Mouse (Mus musculus) ES-Bruce4 (cell line): ENCODE measurements around the gene Map7d1.

Source experiments
- CTCF ChIP-seq: IDR thresholded peaks from one replicate; pipeline ENCODE4 v1.8.1; 2011; ENCODE audit warnings: low read depth, low read length
- EP300 ChIP-seq: IDR thresholded peaks from 2 replicates; pipeline ENCODE4 v1.6.1; 2011; ENCODE audit warnings: low read depth, low read length; ENCODE audit not compliant: insufficient read depth
- POLR2A ChIP-seq: IDR thresholded peaks from one replicate; pipeline ENCODE4 v1.8.1; 2011; ENCODE audit warnings: low read length; ENCODE audit not compliant: insufficient read depth

DNA sequence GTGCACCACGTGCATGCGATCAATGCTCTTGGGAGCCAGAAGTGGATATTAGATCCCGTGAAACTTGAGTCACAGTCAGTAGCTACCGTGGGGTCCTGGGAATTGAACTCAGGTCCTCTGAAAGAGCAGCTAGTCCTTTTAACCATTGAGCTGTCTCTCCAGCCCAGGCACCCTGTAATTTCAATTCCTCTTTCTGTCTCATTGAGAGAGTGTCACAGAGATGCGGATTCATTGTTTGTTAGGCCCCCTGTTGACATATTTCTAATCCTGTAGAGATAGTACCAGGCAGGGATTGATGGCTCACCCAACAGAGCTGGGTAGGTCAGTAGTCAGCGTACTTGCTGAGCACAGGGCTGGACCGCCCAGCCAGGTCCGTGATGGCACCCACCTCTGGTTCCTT lies 34.2 kb upstream of the Map7d1 start:
- TF ChIP-seq CTCF: no peak
- TF ChIP-seq EP300: no peak
- TF ChIP-seq POLR2A: no peak
